Mouse (Mus musculus) spleen, postnatal 4 days (tissue): Measurements from ENCODE around the gene Ptprh.
"Not testable (repeated sequence)": the region's sequence is repeated elsewhere in the genome, so short reads cannot be mapped to it uniquely, and the experiment has no call there.

Experiments used
- DNase-seq, 2 experiments: peaks; one replicate each; pipeline ENCODE4 v3.0.0; 2022; ENCODE audit warnings: low spot score in 2 of 2

The Ptprh gene

DNA sequence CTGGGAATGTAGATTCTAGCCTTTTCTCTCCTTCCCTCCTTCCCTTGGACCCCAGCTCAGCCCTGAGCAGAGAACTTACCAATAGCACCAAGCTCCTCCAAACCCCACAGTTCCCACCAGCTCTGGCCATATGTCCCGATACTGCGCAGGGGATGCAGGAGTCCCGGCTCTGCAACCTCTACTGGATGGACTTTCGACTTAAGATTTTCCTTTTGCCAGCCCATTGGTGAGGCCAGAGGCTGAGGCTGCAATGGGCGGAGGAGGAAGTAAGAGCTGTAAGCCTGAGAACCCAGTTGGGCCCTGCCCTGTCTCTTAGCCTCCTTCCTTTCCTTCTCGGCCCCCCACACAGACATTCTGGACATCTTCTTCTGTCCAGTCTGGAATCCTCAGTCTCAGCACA, 872 bp downstream of the Ptprh start:
- peak; percentile 3 to 47 for DNase-seq

DNA sequence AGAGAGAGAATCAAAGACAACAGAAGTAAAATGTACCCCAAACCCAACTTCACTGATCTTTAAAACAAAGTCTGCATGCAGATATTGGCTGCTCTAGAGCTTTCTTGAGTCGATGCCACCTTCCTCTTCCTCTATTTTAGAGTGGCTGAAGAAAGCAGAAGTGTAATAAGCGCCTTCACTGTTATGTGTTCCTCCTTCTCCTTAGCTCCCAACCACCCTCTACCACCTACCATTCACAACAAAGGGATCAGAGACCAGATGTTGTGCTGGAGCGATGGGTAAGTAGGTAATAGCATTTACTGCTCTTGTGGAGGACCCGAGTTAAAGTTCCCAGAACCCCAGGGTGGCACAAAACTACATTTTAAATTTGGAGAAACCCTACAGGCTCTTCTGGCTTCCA, 6.8 kb downstream of the Ptprh start:
- peak; percentile 6 to 43 for DNase-seq

DNA sequence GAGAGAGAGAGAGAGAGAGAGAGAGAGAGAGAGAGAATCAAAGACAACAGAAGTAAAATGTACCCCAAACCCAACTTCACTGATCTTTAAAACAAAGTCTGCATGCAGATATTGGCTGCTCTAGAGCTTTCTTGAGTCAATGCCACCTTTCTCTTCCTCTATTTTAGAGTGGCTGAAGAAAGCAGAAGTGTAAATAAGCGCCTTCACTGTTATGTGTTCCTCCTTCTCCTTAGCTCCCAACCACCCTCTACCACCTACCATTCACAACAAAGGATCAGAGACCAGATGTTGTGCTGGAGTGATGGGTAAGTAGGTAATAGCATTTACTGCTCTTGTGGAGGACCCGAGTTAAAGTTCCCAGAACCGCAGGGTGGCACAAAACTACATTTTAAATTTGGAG, 22.4 kb downstream of the Ptprh start:
- peak in 1 of 2 experiments; percentile 10 for DNase-seq

DNA sequence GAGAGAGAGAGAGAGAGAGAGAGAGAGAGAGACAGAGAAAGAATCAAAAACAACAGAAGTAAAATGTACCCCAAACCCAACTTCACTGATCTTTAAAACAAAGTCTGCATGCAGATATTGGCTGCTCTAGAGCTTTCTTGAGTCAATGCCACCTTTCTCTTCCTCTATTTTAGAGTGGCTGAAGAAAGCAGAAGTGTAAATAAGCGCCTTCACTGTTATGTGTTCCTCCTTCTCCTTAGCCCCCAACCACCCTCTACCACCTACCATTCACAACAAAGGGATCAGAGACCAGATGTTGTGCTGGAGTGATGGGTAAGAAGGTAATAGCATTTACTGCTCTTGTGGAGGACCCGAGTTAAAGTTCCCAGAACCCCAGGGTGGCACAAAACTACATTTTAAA, 31.5 kb downstream of the Ptprh start:
- not testable (repeated sequence) for DNase-seq

DNA sequence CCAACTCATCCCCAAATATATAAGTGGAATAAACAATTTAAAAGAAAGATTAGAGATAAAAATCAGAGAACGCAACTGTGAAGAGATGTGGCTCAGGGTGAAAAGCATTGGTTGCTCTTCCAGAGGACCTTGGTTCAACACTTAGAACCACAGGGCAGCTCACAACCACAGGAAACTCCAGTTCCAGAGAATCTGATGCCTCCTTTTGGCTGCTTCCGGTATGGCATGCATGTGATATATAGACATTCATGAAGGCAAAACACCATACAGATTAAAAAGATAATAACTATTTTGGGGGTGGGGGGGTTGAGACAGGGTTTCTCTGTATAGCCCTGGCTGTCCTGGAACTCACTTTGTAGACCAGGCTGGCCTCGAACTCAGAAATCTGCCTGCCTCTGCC, 41.2 kb downstream of the Ptprh start:
- DNase-seq: no peak

DNA sequence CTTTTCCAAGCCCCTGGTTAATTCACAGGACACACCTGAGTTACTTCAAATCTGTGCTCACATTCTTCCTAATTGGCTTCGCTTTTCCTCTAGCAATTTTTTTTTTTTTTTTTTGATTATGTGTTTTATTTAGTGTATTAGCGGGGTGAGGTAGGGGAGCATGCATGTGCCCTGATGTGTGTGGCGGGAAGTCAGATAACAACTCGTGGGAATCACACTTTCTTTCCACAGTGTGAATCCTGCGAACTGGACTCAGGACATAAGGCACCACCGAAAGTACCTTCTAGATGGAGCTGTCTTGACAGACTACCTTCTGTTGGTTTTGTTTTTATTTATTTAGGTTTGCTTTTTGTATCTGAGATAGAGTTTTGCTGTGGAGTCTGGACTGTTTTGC, 46.7 kb downstream of the Ptprh start:
- no peak for DNase-seq

DNA sequence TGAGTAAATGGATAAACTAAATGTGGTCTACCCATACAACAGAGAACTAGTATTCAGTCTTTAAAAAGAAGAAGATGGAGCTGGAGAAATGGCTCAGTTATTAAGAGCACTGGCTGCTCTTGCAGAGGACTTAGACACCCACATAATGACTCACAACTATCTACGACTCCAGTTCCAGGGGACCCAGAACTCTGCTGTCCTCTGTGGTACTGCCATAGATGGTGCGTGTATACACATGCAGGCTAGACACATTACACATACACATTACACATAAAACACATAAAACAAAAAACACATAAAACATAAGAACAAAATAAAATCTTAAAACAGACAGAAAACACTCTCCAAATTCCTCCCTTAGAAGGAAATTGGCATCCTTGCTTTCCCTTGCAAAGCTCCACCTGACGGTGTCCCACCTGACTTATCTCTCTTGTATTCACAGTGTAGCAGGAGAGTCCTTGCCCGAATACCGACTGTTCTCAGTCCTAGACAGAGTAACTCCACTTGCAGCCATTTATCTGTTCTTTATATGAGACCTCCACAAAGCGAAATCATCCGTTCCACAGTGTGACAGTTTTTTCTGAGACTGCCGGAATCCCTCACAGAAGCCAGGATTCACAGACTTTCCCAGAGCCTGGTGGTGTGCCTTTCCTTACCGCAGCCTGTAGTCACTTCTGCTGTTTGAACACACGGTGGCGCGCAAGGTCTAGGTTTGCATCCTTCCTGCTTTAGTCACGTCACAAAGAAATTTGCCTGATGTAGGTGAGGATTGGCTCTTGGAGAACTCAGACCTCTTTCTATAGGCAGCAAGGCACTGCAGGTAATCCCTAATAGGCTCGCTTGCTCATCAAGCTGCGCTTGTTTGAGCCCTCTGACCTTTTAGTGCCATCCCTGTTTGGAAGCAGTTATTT, 47.3 kb downstream of the Ptprh start:
- peak; percentile 61 to 88 for DNase-seq

DNA sequence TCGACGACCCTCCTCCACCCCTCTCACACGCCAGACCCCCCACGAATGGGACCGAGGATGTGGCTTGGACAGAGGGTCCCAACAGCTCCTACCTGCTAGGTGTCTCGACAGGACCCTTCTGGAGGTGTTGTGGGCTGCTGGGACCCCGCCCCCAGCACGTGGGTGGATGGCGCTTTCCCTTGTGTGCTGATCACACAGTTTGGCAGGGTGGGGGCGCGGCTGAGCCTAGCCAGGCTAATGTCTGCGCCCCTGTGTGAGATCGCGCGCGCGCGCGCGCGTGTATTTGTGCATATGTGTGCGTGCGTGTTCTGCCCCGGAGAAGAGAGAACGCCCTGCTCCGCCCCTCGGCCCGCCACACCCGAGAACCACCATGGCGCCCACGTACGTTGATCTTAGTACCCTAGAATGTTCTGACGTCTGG, 56.6 kb downstream of the Ptprh start, which contains the start of gene Syt5:
Gene Syt5, minus strand, starts transcription at position 321 of the 421 bp plus-strand sequence.
- DNase-seq: no peak

DNA sequence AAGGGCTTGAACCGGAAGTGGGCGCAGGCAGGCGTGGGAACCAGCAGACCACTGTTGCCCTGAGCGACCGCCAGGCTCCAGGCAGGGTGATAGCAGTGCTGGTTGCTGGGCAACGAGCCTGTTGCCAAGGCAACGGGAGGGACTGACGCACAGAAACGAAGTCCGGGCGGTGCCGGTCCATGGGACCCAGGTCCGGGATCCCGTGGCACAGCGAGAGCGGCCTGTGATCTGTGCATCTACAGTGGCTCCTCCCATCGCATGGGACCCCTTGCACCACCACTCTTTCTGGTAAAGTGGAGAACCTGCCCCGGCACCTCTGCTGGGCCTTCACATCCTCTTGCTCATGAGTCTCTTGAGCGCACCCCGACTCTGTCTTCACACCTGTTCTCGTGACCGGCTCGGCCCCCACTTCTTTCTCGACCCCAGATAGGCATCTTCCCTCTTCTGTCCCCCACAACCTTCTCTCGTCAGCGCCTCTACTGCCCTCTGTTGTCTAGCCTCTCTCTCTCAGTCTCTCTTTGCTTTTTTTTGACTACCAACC, 57.2 kb downstream of the Ptprh start:
- no peak for DNase-seq

DNA sequence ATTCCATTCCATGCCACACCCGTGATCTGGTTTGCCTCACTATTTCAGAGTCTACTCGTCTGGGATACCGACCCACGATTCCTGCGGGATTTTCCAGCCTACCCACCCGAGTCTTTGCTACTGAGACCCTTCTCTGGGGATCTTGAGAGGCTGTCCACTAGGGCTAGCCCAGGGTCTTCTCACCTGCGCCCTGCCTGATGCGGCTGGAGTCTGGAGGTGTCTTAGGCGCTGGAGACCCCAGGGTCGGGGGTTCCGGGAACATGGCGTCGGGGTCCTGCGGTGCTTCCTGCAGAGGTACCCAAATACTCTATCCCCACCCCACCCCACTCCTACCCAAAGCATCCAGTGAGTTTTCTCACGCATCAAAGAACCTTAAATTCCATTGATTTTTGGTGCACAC, 57.8 kb downstream of the Ptprh start:
- DNase-seq: no peak

DNA sequence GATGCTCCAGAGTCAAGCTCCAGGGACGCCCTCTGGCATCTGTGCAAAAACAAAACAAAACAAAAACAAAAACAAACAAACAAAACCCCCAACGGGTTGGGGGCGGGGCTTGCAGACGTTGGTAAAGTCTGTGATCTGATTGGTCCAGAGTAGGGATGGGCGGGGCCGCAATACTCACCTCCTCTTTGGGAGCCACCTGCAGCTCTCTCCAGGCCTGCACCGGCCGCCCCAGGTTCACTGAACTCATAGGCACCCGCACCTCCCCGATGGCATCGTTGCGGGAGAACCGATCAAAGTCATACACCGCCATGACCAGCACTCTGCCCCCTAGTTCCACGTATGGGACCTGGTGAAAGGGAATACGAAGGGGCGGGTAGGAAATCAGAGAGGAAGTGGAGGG, 61.8 kb downstream of the Ptprh start:
- DNase-seq: no peak

DNA sequence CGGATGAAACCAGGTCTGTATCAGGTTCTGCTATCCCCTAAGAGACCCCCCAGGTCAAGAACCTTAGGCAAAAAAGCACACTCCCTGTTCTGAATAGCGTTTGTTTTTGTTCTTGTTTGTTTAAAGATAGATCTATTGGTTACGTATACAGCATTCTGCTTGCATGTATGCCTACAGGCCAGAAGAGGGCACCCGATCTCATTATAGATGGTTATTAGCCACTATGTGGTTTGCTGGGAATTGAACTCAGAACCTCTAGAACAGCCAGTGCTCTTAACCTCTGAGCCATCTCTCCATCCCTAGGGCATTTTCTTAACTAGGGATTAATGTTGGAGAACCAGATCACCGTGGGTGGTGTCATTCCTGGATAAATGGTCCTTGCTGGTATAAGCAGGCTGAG, 62.5 kb downstream of the Ptprh start:
- no peak for DNase-seq

DNA sequence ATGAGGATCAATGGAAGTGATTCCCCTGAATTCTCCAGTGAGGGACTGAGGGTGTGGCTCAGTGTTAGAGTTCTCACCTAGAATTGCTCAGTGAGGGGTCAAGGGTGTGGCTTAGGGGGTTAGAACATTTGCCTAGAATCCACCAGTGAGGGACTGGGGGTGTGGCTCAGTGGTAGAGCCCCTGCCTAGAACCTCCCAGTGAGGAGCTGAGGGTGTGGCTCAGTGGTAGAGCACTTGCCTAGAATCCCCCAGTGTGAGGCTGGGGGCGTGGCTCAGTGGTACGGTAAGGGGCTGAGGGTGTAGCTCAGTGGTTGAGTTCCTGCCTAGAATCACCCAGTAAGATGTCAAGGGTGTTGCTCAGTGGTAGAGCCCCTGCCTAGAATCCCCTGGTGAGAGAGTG, 64.8 kb downstream of the Ptprh start:
- DNase-seq: no peak

DNA sequence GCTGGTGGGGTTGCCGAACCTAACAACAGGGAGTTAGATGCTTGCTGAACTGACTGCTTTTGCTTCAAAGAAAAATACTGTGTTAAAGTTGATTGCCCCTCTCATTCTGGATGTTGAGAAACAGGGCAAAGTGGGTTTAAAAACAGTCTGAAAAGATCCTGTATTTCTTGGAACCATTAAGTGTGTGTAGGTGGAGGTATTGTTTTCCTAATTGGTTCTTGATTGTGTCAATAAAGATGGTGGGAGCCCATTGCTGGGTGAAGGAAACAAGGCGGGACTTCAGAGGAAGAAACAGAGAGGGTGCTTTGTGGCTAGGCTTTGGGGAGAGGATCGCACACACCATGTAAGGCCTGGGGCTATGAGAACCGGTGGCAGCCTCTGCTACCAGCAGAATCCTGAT, 66.7 kb downstream of the Ptprh start:
- no peak for DNase-seq

DNA sequence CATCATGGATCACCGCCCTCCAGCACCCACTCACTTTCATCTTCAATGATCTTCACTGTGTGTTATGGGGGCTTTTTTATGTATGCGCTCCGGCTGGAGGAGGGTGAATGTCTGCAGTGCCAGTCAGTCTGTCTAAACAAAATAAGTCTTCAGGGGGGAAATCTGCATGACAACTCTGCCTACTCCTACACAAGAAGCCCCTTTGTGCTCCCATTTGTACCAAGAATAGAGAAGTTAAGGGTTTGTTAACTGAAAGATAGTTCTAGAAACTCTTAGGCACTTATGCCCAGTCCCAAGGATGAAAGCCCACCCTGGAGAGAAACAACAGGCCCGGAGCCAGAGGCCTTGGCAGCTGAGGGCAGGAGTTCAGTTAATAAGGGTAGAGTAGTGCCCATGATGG, 67.5 kb downstream of the Ptprh start:
- DNase-seq: no peak

DNA sequence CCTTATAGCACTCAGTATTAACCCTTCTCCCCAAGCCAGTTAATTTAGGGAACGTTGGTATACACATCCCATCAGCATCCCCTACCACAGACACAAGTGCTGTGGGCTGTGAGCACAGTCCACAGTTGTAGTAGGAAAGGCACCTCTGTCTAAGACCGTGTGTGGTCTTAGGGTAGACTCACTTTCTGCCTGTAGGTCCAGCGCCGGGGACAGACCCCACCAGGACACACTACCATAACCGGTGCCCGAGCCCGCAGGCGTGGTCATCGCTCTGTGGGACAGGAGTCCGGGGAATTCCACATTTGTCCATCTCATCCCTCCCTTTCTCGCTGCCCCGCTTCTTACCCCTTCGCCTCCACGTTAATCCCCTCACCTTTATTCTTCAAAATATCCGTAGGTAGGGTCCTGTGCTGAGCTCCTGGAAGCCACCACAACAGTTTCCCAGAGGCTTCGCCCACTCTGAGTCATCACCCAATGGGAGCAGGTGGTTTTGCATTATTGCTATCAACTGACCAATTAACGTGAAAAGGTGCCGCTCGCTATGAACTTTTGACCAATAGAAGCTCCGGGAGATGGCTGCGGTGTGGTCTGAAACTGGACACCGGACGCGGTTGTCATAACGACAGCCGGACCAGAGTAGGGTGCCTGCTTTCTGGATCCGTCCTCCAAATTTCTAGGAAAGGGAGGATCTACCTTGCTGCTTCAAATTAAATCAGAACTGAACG, 71.7 kb downstream of the Ptprh start, which contains the start of gene Dnaaf3:
Gene Dnaaf3, minus strand, starts transcription at position 449 of the 725 bp plus-strand sequence.
- DNase-seq: no peak

DNA sequence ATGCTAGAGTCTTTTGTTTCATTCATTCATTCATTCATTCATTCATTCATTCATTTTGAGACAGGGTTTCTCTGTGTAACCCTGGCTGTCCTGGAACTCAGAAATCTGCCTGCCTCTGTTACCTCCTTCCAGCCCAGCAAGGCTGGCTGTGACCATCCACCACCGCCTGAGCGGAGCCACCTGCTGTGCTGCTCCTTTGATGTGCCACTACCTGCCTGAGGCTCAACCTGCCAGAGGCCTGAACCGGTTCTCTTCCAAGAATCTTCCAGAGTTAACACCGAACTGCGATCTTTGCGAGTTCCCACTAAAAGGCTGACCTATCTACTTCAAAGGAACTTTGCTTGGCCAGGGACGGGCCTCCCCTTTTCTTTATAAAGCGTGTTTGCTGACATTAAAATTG, 73.7 kb downstream of the Ptprh start:
- DNase-seq: not testable (repeated sequence)

DNA sequence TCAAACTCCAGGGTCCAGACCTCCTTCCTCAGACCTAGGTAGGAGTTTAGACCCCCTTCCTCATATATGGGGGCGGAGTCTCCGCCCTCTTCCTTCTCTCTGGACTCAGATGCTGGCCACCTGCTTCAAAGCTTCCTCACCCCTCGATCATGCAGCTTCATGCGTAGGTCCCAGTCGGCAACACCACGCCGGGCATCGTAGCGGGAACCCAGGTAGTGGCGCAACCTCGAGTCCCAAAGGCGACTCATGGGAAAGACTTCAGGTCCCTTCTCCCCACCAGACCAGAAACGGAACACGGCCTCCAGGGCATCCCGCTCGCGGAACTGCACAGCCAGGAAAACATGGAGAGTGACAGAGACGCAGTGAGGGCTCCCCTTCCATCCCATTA, 76.5 kb downstream of the Ptprh start:
- no peak for DNase-seq

DNA sequence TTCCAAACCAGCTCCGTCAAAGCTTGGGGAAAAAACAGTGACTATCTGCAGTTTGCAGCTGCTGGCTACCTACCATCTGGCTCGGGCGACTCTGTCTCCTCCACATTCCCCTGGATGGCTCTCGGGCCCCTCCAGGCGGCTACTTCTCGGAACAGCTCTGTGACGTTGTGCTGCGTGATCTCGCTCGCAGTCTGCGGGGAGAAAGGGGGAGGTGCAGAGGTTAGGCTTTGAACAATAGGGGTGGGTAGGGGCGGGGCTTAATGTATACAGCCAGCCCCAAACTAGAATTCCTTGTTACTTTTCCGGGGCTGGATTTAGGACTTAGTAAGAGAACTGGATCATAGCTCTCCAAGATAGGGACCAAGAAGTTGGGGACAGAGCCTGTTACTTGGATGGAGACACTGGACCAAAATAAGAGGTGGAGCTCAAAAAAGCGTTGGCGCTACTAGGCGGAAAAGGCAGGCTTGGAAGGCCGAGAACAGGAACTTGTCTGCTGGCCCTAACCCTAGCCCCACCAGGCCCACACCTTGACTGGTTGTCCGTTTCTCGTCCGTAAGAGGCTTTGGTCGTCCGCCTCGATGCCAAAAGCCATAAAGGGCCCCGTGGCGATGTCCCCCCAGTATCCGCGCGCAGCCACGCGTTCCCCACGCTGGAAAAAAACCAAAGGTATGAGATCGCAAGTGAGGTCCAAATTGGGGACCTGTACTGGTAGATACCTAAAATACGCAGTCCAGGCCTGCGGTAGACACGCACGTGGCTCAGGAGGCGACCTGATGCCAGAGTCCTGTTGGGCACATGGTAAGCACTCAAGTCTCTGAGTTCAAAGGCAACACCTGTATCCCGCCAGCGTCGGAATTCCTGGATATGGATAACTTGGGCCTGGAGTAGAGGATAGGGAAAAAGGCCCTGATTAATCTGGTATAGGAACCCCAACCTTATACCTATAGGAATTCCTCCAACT, 77.2 kb downstream of the Ptprh start:
- DNase-seq: peak; percentile 70 to 77

DNA sequence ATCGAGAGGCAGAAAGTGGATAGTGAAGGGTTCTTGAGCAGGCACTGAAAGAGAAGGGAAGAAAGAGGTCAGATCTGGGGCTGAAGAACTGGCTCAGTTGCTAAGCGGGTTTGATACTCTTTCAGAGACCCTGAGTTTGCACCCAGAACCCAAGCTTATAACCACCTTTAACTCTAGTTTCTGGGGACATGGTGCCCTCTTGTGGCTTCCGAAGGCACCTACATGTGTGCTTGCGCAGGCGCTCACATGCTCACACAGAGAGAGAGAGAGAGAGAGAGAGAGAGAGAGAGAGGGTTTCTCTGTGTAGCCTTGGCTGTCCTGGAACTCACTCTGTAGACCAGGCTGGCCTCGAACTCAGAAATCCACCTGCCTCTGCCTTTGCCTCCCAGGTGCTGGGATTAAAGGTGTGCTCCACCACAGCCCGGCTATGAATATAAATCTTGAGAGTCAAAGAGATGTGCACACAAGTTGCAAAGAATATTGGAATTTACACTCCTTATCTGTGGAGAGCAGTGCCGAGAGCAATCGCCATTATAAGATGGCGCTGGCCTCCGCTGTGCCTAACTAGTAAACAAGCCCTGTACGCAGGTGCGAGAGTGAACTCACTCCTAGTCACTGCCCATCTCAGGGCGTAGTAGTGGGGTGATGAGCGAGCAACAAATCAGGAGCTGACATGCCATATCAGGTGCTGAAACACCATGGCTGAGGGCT, 79.5 kb downstream of the Ptprh start, which contains the start of gene Tnni3:
Gene Tnni3, minus strand, starts transcription at position 18 of the 711 bp plus-strand sequence.
- peak in 1 of 2 experiments; percentile 41 for DNase-seq
